Mouse (Mus musculus) limb, embryonic 15.5 days (tissue): ENCODE data around the gene Ppp1r15b. TPM values are rescaled to one million over a fixed set of nuclear protein-coding genes. Genes with fewer than 3 reads are reported as not detected.

Experiments used
- ATAC-seq: fragments of 200-750 bp; cut with Nextera tagmentation; 2 replicates; pipeline ENCODE4 v1.8.0; 2017; ENCODE audit warnings: low read depth, moderate TSS enrichment; ENCODE audit not compliant: insufficient number of reproducible peaks, low FRiP score, low TSS enrichment
- H3K27ac ChIP-seq: fragments of 300-500 bp; sonication (generic); 2 replicates; pipeline ENCODE4 v1.5.1; 2015; ENCODE audit warnings: moderate library complexity, mild to moderate bottlenecking, inconsistent platforms
- H3K27me3 ChIP-seq: fragments of 300-500 bp; sonication (generic); 2 replicates; pipeline ENCODE4 v1.6.1; 2015; ENCODE audit warnings: inconsistent platforms
- H3K36me3 ChIP-seq: fragments of 300-500 bp; sonication (generic); 2 replicates; pipeline ENCODE4 v1.6.1; 2015; ENCODE audit warnings: inconsistent platforms
- H3K4me1 ChIP-seq: fragments of 300-500 bp; sonication (generic); 2 replicates; pipeline ENCODE4 v1.6.1; 2015; ENCODE audit warnings: inconsistent platforms
- H3K4me2 ChIP-seq: fragments of 300-500 bp; sonication (generic); 2 replicates; pipeline ENCODE4 v1.6.1; 2015; ENCODE audit warnings: mild to moderate bottlenecking, inconsistent platforms
- H3K4me3 ChIP-seq: fragments of 300-500 bp; sonication (generic); 2 replicates; pipeline ENCODE4 v1.5.1; 2015; ENCODE audit warnings: mild to moderate bottlenecking, inconsistent platforms
- H3K9ac ChIP-seq: fragments of 300-500 bp; sonication (generic); 2 replicates; pipeline ENCODE4 v1.6.1; 2015; ENCODE audit warnings: inconsistent platforms
- H3K9me3 ChIP-seq: fragments of 300-500 bp; sonication (generic); 2 replicates; pipeline ENCODE4 v1.6.1; 2016; ENCODE audit warnings: inconsistent platforms
- WGBS: fragments of 180-500 bp; shearing (Covaris S2); methylation state at CpG from one replicate; pipeline ENCODE4 v1.1.7; 2015; 5-methylcytosine and 5-hydroxymethylcytosine counted together
- polyA plus RNA-seq: library from polyadenylated mRNA; unstranded; fragments of >200 nt; fragmentation: Nextera tagmentation; extraction: Ambion mirVana; gene quantifications from 2 replicates; pipeline ENCODE4 v1.2.1, GENCODE M21; 2015

Ppp1r15b gene
- polyA plus RNA-seq, 1 experiment from 2014 or later, result 34.5 TPM

- Histone ChIP-seq H3K27me3 (peaks cover 72% of the 10 kb centered on the region), H3K4me1 (peaks cover 22% of the 10 kb centered on the region), H3K9ac (no peak overlapping the region), H3K27ac (no peak overlapping the region), H3K9me3 (no peaks in the 10 kb centered on the region), H3K4me3 (peak overlapping the region; percentile 53), H3K4me2 (peak overlapping the region; percentile 99), H3K36me3 (no peaks in the 10 kb centered on the region)
- ATAC-seq, result no peak
- WGBS, result 3% methylated on average over 10 of the region's 10 CpGs
Observed at GRCm38 (mm10) chr1:133164591-133165011, 33.7 kb downstream of the Ppp1r15b start.

- peak overlapping the region; percentile 99 for H3K4me2 ChIP-seq
- H3K4me1 ChIP-seq, result peaks cover 22% of the 10 kb centered on the region
- no peak overlapping the region for H3K27ac ChIP-seq
- ATAC-seq, result no peak
- no peaks in the 10 kb centered on the region for H3K9me3 ChIP-seq
- no peak overlapping the region for H3K9ac ChIP-seq
- H3K4me3 ChIP-seq, result peak overlapping the region; percentile 53; the same call in 1 of the 2 replicates
- H3K36me3 ChIP-seq, result no peaks in the 10 kb centered on the region
- 30% methylated on average over 11 of the region's 11 CpGs for WGBS
- H3K27me3 ChIP-seq, result peaks cover 75% of the 10 kb centered on the region
Observed at GRCm38 (mm10) chr1:133165111-133165510, 34.2 kb downstream of the Ppp1r15b start.

GRCm38 (mm10) chr1:133168318-133169060 lies 37.5 kb downstream of the Ppp1r15b start:
- Histone ChIP-seq H3K4me1 (peaks cover 17% of the 10 kb centered on the region), H3K4me2 (no peak overlapping the region), H3K9me3 (no peaks in the 10 kb centered on the region), H3K9ac (no peak overlapping the region), H3K4me3 (no peak overlapping the region), H3K27ac (no peak overlapping the region), H3K27me3 (peaks cover 55% of the 10 kb centered on the region), H3K36me3 (no peaks in the 10 kb centered on the region)
- no peak for ATAC-seq
- 41% methylated on average over 19 of the region's 19 CpGs for WGBS

- no peak for ATAC-seq
- 69% methylated on average over 8 of the region's 8 CpGs for WGBS
- Histone ChIP-seq H3K9ac (no peak overlapping the region), H3K27me3 (peaks cover 37% of the 10 kb centered on the region), H3K4me2 (no peak overlapping the region), H3K9me3 (no peaks in the 10 kb centered on the region), H3K27ac (no peak overlapping the region), H3K36me3 (no peaks in the 10 kb centered on the region), H3K4me3 (no peak overlapping the region), H3K4me1 (0 out of 2 replicates have a peak, but pooled peaks cover under 1% of the 10 kb centered on the region)
Observed at GRCm38 (mm10) chr1:133170196-133170595, 39.3 kb downstream of the Ppp1r15b start.

- Histone ChIP-seq H3K27ac (no peak overlapping the region), H3K4me1 (no peaks in the 10 kb centered on the region), H3K9me3 (no peaks in the 10 kb centered on the region), H3K36me3 (no peaks in the 10 kb centered on the region), H3K4me2 (no peak overlapping the region), H3K9ac (no peak overlapping the region), H3K27me3 (peaks cover 37% of the 10 kb centered on the region), H3K4me3 (no peak overlapping the region)
- 88% methylated on average over 9 of the region's 9 CpGs for WGBS
- ATAC-seq, result no peak
Observed at GRCm38 (mm10) chr1:133171357-133171756, 40.4 kb downstream of the Ppp1r15b start.

- no peaks in the 10 kb centered on the region for H3K9me3 ChIP-seq
- peaks cover 17% of the 10 kb centered on the region for H3K4me1 ChIP-seq
- WGBS, result 66% methylated on average over 6 of the region's 6 CpGs
- H3K9ac ChIP-seq, result no peak overlapping the region
- no peaks in the 10 kb centered on the region for H3K36me3 ChIP-seq
- H3K4me2 ChIP-seq, result no peak overlapping the region
- H3K4me3 ChIP-seq, result no peak overlapping the region
- peaks cover 17% of the 10 kb centered on the region; the same call in 1 of the 2 replicates for H3K27me3 ChIP-seq
- no peak overlapping the region for H3K27ac ChIP-seq
- no peak for ATAC-seq
Observed at GRCm38 (mm10) chr1:133175150-133175549, 44.2 kb downstream of the Ppp1r15b start.

GRCm38 (mm10) chr1:133177480-133178172 lies 46.7 kb downstream of the Ppp1r15b start:
- H3K4me1 ChIP-seq, result peaks cover 32% of the 10 kb centered on the region
- no peaks in the 10 kb centered on the region for H3K36me3 ChIP-seq
- no peak overlapping the region for H3K4me3 ChIP-seq
- no peak for ATAC-seq
- H3K9ac ChIP-seq, result no peak overlapping the region
- no peak overlapping the region for H3K4me2 ChIP-seq
- peaks cover 26% of the 10 kb centered on the region for H3K27me3 ChIP-seq
- no peak overlapping the region for H3K27ac ChIP-seq
- no peaks in the 10 kb centered on the region for H3K9me3 ChIP-seq
- 43% methylated on average over 8 of the region's 8 CpGs for WGBS

GRCm38 (mm10) chr1:133178732-133179440 lies 47.9 kb downstream of the Ppp1r15b start:
- H3K4me1 ChIP-seq, result peaks cover 41% of the 10 kb centered on the region
- H3K4me3 ChIP-seq, result no peak overlapping the region
- no peak for ATAC-seq
- peaks cover 36% of the 10 kb centered on the region for H3K27me3 ChIP-seq
- 65% methylated on average over 11 of the region's 11 CpGs for WGBS
- H3K9me3 ChIP-seq, result no peaks in the 10 kb centered on the region
- no peak overlapping the region for H3K4me2 ChIP-seq
- H3K27ac ChIP-seq, result no peak overlapping the region
- H3K9ac ChIP-seq, result no peak overlapping the region
- H3K36me3 ChIP-seq, result no peaks in the 10 kb centered on the region

GRCm38 (mm10) chr1:133181072-133182015 lies 50.4 kb downstream of the Ppp1r15b start:
- H3K27ac ChIP-seq, result no peak overlapping the region
- no peaks in the 10 kb centered on the region for H3K36me3 ChIP-seq
- peak overlapping the region; percentile 39 for H3K4me3 ChIP-seq
- H3K27me3 ChIP-seq, result peaks cover 31% of the 10 kb centered on the region
- H3K4me1 ChIP-seq, result peaks cover 41% of the 10 kb centered on the region
- peak overlapping the region; percentile 84 for H3K4me2 ChIP-seq
- no peak overlapping the region for H3K9ac ChIP-seq
- ATAC-seq, result no peak
- WGBS, result 1% methylated on average over 31 of the region's 31 CpGs
- no peaks in the 10 kb centered on the region for H3K9me3 ChIP-seq

GRCm38 (mm10) chr1:133182016-133182705 lies 51.2 kb downstream of the Ppp1r15b start:
- Histone ChIP-seq H3K4me3 (peak overlapping the region; percentile 39), H3K27me3 (peaks cover 27% of the 10 kb centered on the region), H3K4me2 (peak overlapping the region; percentile 84), H3K9ac (no peak overlapping the region), H3K4me1 (peaks cover 41% of the 10 kb centered on the region), H3K27ac (no peak overlapping the region), H3K9me3 (no peaks in the 10 kb centered on the region), H3K36me3 (no peaks in the 10 kb centered on the region)
- under 1% methylated on average over 23 of the region's 25 CpGs for WGBS
- ATAC-seq, result no peak

- peak overlapping the region; percentile 32 for H3K4me3 ChIP-seq
- ATAC-seq, result no peak
- H3K4me1 ChIP-seq, result peaks cover 40% of the 10 kb centered on the region
- 2% methylated on average over 16 of the region's 16 CpGs for WGBS
- H3K4me2 ChIP-seq, result peak overlapping the region; percentile 84
- peaks cover 27% of the 10 kb centered on the region for H3K27me3 ChIP-seq
- H3K9ac ChIP-seq, result no peak overlapping the region
- H3K27ac ChIP-seq, result no peak overlapping the region
- no peaks in the 10 kb centered on the region for H3K36me3 ChIP-seq
- H3K9me3 ChIP-seq, result no peaks in the 10 kb centered on the region
Observed at GRCm38 (mm10) chr1:133182706-133183095, 51.8 kb downstream of the Ppp1r15b start.
